Mouse (Mus musculus): ENCODE measurements at regions not wholly inside any gene's neighbourhood (a gene's known extent, or its start where the extent isn't known, plus 50 kb on each side); places are given as distances from the start of the nearest gene placed in this dataset.

- DNase-seq (ENCODE audit: low read depth, low spot score), result no peak
Observed at GRCm38 (mm10) chr4:40537859-40538258, 65.9 kb downstream of the Tmem215 start.

DNA sequence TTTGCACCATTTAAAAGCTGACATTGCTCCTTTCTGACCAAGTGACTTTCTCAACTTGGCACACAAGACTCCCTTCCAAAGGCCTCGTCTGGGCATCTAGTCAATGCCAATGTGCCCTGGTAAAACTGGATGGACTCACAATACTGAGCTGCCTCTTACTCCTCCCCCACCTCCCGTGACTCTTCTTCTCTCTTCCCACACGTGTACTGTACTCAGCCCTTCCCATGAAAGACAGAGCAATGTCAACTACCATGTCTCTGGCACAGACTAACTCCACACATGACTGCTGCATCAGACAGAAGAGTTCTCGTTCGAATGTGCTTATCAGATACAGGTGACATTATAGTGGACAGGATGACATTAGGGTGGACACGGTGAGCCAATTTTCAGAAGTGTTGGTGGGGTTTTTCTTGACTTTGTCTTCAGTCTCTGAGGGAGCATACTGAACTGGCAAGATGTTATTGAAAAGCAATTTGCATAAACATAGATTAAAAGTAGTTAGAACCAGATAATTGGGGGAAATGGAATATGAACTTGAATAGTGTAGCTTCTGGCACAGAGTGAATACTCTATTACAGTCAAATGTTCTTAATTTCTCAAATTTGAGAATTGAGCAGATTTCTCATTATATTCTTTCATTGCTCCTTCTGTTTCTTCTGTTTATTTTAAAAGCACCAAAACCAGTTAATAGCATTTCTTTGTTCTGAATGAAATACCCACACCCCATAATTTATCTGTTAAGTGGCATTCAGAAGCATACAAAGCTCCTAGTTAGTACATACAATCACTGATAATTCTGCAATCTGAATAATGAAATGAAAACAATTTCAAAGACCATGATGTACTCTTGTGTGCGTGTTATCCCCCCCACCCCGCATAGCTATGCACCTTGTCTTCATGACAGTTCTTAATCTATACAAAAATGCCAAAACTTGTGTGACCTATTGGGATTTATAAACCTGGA, 71.4 kb downstream of the Tmem215 start:
- DNase-seq (ENCODE audit: low read depth, low spot score), result no peak

DNA sequence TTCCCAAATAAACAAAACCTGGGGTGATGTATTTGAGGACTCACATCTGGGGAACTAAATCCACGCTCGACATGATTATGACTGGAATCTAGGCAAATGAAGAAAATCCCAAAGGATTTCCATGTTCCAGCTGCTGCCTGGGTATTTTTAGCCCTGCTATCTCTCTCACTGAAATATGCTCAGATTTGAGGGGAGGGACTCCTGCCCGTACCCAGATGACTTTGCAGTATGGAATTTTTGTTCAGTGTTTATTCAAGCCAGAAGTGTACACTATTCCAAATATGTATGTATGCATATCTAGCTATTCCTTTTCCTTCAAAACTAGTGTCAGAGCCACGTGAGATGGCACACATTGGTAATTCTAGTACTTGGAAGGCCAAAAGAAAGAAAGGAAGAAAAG, 72.1 kb downstream of the Tmem215 start:
- peak; percentile 21 for DNase-seq (ENCODE audit: low read depth, low spot score)

GRCm38 (mm10) chr4:40544806-40545205, 72.8 kb downstream of the Tmem215 start:
- peak; percentile 54 for DNase-seq (ENCODE audit: low read depth, low spot score)

- peak; percentile 58 for DNase-seq (ENCODE audit: low read depth, low spot score)
Observed at GRCm38 (mm10) chr4:40545700-40546099, 73.7 kb downstream of the Tmem215 start.

GRCm38 (mm10) chr4:40559824-40560223, 87.8 kb downstream of the Tmem215 start:
- no peak for DNase-seq (ENCODE audit: low read depth, low spot score)

DNA sequence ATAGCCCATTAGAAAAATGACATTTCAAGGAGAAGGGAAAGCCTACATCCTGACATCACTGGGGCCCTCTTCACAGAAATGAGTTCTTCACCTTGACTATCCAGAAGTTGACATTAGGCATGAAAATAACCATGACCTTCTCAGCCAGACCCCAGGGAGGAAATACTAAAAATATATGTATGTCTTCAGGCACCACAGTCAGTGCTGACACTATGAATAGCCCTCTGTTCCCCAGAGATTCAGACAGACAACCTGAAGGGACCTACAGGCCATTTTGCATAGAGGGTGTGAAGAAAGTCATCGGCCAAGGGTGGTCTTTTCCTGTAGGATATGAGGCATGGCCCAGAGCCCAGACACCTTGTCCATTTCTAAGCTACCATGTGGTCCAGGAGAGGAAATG, 101.3 kb downstream of the Tmem215 start:
- DNase-seq (ENCODE audit: low read depth, low spot score), result no peak

- DNase-seq (ENCODE audit: low read depth, low spot score), result peak; percentile 58
Observed at GRCm38 (mm10) chr4:40575951-40576350, 104.0 kb downstream of the Tmem215 start.

DNA sequence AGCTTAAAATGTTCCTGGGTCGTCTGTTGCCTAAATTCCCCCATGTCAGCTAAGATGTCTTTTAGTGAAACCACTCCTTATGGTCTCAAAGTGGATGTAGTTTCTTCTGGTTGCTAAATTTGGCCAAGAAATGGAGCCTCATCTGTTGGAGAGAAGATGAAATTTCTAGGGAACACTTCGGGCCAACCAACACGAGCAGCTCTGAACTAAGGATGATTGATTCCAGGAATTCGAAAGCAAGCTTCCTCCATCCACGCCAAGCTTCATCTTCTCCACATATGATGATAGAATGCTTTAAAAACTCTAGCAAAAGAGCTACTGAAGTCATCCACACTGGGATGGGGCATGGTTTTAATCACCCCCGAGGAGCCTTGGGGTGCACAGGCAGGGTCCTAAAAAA, 112.5 kb downstream of the Tmem215 start:
- no peak for DNase-seq (ENCODE audit: low read depth, low spot score)

DNA sequence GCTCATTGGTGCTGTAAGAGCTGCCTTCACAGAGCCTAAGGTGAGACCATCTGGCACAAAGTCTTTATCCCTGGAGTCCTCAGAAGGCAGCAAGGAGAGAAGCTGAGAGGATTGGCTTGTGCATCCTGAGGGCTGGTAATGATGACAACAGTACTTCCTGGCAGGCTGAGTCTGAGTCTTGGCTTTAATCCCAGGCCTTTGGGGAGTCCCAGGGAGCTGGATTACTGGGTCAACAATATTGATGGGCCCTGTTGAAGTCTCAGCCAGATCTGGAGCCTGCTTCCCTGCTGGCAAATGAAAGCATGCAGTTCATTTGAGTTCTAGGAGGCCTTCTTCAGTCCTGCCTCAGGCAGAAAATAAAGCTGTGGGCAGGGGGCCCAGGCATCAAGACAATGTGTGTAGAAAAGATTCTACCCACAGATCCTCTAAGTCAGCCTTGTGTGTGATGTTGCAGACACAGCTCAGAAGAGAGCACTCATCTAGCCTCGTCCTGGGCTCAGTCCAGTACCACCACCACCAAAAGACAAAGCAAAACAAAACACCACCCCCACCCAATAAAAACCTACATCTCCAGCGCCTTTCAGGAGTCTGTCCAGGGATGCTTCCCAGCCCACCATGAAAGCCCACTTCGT, 113.1 kb downstream of the Tmem215 start:
- DNase-seq (ENCODE audit: low read depth, low spot score), result peak; percentile 63

DNA sequence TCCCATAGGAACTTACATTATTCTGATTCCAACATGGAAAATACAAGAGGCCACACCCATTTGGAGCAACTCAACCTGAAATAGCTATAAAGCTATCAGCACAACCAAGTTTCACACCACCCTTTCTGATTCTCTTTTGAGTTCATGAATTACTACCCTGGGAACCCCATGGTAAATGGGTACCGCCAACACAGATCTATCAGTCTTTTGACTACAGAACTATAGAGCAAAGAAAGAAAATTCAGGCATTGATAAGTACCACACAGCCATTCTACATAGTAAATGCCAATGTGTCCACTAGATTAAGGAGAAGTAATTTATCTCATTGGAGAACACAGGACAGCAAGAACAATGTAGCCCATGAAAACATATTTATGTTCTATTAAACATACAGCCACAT, 114.1 kb downstream of the Tmem215 start:
- no peak for DNase-seq (ENCODE audit: low read depth, low spot score)

DNA sequence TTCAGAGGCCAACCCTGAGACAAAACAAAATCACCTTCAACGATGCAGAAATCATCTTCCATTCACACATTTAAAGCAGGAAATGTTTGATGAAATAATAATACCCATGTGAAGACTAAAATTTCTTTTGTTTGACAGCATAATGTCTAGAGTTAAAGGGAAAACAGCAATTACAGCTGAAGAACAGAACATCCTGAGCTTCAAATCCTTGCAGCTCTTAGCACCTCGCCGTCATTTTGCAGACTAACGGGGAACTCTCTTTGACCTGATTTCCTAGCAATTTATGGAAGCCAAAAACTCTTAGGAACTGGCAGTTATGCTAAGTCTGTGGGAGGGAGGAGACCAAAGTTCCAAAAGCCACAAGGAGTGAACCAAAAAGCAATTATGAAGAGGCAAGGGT, 115.3 kb downstream of the Tmem215 start:
- DNase-seq (ENCODE audit: low read depth, low spot score), result peak; percentile 77

DNA sequence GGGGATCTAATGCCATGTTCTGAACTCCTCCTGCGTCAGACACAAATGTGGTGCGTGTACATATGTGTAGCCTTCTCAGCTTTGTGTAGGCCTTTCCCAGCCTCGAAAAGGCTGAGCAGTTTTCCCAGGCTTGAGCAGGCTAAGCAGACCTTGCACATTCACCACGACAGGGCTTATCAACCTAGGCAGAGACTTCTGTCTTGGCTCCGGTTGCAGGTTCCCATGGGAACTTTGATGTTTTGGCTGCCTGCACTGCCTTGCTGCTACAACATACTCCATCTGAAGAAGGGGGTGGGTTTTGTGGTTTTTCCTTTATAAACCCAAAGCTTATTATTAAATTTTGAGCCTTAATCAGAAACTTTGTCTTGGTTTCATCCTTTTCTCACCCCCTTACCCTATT, 109.2 kb downstream of the Aptx start:
- DNase-seq (ENCODE audit: low read depth, low spot score), result no peak

DNA sequence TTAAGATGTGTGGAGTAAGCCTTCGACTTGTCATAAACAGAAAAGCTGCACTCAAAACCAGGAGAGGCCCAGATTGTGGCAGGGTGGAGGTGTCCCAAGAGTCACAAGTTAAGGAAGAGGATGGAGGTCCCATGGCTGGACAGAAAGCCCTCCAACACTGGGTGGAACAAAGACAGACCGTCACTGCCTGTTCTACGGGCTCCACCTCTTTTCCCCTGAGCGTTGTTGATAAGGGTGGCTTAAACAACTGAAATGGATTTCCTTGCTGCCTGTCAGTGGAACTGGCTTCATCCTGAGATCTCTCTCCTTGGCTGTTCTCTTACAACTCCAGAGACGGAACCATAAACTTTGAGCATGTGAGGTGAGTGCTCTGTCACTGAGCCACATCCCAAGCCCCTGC, 78.0 kb downstream of the Aptx start:
- DNase-seq (ENCODE audit: low read depth, low spot score), result no peak

GRCm38 (mm10) chr4:40625911-40626310, 77.1 kb downstream of the Aptx start:
- DNase-seq (ENCODE audit: low read depth, low spot score), result no peak
